Mouse (Mus musculus) frontal cortex, adult (tissue): ENCODE data around the gene Rps19bp1.

Source experiments
- ATAC-seq: cut with Nextera tagmentation; 2 replicates; pipeline ENCODE4 v1.9.2; 2017; ENCODE audit warnings: mild to moderate bottlenecking, moderate library complexity, mixed read lengths; ENCODE audit not compliant: low TSS enrichment

The Rps19bp1 gene

DNA sequence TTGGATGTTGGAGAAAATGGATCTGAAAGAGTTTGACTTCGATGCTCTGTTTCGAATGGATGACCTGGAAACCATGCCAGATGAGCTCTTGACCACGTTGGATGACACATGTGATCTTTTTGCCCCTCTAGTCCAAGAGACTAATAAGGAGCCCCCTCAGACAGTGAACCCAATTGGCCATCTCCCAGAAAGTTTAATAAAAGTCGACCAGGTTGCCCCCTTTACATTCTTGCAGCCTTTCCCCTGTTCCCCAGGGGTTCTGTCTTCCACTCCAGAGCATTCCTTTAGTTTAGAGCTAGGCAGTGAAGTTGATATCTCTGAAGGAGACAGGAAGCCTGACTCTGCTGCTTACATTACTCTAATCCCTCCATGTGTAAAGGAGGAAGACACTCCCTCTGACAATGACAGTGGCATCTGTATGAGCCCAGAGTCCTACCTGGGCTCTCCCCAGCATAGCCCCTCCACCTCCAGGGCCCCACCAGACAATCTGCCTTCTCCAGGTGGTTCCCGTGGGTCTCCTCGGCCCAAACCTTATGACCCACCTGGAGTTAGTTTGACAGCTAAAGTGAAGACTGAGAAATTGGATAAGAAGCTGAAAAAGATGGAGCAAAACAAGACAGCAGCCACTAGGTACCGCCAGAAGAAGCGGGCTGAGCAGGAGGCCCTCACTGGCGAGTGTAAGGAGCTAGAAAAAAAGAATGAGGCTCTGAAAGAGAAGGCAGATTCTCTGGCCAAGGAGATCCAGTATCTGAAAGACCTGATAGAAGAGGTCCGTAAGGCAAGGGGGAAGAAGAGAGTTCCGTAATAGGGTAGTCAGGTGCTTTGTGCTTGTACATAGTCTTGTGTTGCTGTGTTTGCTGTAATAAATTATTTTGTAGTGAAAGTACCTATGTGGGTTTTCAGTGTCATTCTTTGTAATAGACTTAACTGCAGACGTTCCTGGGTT lies 7.2 kb downstream of the Rps19bp1 start:
- no peak for ATAC-seq

- ATAC-seq = no peak
Measured at GRCm38 (mm10) chr15:80256242-80256641, 7.9 kb downstream of the Rps19bp1 start.

DNA sequence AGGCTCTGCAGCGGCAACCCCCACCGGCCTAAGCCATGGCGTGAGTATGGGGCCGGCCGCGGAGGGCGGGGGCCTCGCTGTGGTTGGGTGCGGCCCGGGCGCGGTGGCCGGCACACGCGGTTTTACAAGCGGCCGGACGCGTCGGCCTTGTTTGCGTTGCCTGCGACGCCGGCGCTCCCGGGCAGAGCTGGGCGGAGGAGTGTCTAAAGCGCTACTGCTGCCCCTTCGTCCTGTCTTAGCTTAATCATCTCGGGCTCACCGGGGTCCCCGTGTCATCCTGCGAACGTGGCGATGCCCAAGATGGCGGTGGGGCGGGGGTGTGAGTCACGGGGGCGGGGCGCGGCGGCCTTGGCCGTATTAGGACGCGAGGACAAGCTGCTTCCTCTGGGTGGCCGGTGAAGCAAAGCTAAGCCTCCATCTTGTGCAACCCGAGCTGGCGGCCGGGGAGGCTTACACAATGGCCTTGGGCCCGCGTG lies 8.4 kb downstream of the Rps19bp1 start:
- no peak for ATAC-seq

- peak; percentile 90 for ATAC-seq
Measured at GRCm38 (mm10) chr15:80254847-80255645, 9.1 kb downstream of the Rps19bp1 start, which contains the start of gene Atf4. TSS of gene Atf4 (plus strand) at chr15:80255184.

- ATAC-seq = no peak
Measured at GRCm38 (mm10) chr15:80254207-80254606, 9.9 kb downstream of the Rps19bp1 start.

DNA sequence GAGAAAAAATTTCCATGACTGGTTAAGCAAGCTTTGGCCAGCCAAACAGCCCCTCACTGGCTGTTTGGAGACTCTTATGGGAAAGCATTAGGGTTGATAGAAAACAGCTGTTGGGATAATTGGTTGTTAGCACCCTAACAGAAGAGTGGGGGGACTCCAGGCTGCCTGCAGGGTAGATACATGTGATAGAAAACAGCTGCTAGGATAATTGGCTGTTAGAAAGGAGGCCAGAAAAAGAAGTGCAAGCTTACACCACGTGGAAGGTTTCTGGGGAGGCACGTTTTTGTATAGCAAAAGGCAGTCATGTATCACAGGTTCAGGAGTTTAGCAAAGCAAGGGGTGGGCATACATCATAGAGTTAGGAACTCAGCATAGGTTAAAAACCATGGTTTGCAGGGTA lies 10.6 kb downstream of the Rps19bp1 start:
- no peak for ATAC-seq

GRCm38 (mm10) chr15:80250586-80250985 lies 13.5 kb downstream of the Rps19bp1 start:
- no peak for ATAC-seq

- no peak for ATAC-seq
Measured at GRCm38 (mm10) chr15:80249672-80250071, 14.4 kb downstream of the Rps19bp1 start.

- no peak for ATAC-seq
Measured at GRCm38 (mm10) chr15:80248596-80248995, 15.5 kb downstream of the Rps19bp1 start.

DNA sequence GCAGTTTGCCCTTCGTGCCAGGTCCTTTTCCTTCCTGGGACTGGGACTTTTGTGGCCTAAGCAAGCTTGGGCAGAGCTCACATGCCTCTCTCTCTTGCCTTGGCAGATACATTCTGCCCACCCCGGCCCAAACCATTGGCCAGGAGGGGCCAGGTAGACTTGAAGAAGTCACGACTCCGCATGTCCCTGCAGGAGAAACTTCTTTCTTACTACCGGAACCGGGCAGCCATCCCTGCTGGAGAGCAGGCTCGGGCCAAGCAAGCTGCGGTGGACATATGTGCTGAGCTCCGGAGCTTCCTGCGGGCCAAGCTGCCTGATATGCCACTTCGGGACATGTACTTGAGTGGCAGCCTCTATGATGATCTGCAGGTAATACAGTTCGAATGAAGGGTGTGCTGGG lies 16.0 kb downstream of the Rps19bp1 start:
- ATAC-seq = no peak

DNA sequence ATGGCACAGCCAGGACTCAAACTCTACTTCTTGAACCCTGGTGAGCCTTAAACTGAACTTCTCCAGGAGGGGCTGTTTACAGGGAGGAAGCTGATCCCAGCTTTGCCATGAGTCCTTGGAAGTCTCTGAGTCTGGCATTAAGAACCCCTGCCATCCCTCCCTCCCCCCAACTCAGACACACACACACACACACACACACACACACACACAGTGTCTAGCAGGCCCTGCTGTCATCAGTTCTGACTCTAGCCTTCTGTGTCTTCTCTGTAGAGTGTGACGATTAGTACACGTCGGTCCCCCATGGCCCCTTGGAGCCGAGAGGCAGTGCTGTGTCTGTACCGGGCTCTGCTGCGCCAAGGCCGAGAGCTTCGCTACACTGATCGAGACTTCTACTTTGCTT lies 28.6 kb downstream of the Rps19bp1 start, which contains the start of gene AC140267.1:
Gene AC140267.1 (plus strand): TSS at position 301 of the 400 bp plus-strand sequence.
- no peak for ATAC-seq

DNA sequence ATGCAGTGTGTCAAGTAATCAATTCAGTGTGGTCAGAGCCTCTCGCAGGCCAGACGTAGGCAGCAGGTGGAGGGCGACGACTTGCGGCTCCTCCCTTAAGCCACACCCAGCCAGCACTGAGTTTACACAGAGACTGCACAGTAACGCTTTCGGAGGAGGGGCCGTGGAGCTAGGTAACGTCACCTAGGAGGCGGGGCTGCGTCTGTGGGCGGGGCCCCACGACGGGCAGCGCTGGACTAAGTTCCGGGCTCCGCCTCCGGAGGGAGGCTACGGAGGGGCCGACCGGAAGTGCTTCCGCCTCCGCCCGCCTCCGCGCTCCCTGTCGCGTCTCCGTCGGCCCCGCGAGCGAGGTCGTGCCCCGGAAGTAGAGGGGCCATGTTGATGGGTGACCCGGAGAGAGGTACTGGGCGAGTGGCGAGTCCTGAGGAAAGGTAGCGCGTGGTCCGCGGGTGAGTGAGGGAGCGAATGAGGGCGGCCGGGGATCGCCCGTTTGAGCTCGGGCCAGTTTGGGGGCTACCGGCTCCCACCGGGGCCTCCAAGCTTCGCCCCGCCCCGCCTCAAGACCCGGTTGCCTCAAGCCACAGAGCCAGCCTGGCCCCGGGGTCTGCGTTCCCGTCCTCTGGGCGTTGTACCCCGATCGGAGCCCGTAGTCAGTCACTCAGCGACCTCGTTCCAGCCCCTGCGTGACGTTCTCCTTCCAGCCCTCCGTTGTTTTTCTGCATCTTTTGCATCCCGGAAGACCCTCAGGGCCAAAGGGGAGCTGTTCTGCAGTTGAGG lies 30.2 kb downstream of the Rps19bp1 start, which contains the start of gene Mief1:
Gene Mief1 (plus strand): TSS at position 286 of the 777 bp plus-strand sequence.
- ATAC-seq = peak; percentile 94

DNA sequence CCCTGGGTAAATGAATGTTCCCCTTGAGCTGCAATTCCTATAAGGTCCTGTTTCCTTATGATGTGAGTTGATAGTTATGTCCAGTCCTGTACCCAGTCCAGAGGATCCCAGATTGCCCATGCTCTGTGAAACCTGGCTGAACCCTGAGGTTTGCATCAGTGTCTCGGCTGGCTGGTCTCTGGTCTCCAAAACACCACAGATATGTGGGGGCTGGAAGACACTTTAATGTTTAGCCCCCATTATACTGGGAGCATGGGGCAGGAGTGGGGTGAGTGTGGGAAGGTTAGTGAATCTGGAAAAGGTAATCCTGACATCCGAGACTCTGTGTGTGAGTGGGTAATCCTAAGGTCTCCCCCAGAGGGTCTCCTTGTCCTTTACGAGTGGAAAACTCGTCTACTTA lies 31.1 kb downstream of the Rps19bp1 start:
- no peak for ATAC-seq

DNA sequence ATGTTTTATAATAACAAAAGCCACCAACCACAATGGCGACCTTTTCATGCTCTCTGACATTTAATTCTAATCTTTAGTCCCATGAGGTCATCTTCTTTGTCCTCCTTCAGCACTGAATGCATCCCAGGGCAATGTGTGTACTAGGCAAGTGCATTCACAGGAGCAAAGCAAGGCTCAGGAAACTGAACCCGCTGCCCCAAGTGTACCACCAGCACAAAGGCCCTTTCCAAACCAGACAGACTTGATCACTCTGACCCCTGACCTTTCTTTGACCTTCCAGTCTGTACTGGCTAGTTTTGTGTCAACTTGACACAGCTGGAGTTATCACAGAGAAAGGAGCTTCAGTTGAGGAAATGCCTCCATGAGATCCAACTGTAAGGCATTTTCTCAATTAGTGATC lies 31.8 kb downstream of the Rps19bp1 start:
- ATAC-seq = no peak

GRCm38 (mm10) chr15:80228071-80228800 lies 35.9 kb downstream of the Rps19bp1 start:
- ATAC-seq = no peak

GRCm38 (mm10) chr15:80225796-80226195 lies 38.3 kb downstream of the Rps19bp1 start:
- ATAC-seq = no peak

DNA sequence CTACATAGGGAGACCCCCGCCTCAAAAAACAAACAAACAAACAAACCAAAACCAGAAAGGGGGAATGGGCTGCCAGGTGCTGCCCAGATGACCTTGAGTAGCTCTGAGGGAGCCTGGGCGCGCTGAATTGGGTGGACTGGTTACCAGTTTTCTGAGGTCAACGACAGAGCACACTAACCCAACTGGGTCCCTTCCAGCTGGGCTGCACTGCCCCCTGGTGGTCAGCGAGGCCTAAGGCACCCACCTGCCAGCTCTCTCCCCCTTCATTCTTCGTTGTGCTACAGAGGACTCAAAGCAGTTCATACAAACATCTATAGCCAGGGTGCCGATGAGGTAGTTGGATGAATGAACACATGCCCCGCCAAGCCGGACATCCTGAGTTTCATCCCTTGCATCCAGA lies 38.9 kb downstream of the Rps19bp1 start:
- peak; percentile 27; the same call in 1 of the 2 replicates for ATAC-seq

DNA sequence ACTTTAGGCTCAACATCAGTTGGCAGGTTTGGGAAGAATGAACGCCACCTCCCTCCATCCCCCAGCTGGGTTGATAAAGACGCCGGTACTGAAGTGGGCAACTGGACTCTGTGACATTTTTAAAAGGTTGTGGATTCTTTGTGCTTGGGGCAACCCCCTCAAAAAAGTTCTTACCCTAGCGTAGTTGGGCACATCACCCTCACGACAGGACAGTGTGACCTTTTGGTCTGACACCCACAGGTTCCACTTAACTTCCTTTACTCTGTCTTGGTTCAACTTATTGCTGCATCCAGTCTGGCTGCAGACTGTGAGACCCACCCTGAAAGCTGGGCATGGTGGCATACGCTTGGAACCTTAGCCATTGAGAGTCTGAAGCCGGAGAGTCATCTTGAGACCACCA lies 40.4 kb downstream of the Rps19bp1 start:
- ATAC-seq = no peak

DNA sequence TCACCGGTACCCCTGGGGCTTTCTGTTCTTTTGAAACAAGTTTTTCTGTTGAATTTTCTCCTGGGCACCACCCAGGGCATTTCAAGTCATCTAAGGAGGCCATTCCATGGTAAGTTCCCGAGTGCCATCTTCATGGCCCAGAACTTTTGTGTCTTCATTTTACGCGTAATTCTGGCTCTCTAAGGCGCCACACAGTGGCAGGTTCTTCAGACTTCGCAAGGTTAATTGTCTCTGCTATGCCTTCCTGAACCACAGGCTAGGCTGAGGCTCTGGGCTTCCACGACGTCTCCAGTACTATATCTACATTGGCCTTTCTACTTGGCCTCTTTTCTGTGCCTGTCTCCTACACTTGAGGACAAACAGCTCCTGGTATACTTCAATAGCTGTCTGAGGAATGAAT lies 43.1 kb downstream of the Rps19bp1 start:
- ATAC-seq = no peak

GRCm38 (mm10) chr15:80219705-80220657 lies 44.1 kb downstream of the Rps19bp1 start:
- no peak for ATAC-seq
